Mouse (Mus musculus) heart, embryonic 13.5 days (tissue): Measurements from ENCODE around the gene Elmod2. TPM values are rescaled to one million over a fixed set of nuclear protein-coding genes. Genes with fewer than 3 reads are reported as not detected.

Experiments
- ATAC-seq: fragments of 200-750 bp; cut with Nextera tagmentation; 2 replicates; pipeline ENCODE4 v1.8.0; 2017; ENCODE audit warnings: moderate TSS enrichment; ENCODE audit not compliant: insufficient number of reproducible peaks, low FRiP score, low TSS enrichment; ENCODE audit errors: extremely low read depth
- H3K27ac ChIP-seq: fragments of 300-500 bp; sonication (generic); replicated peaks from 2 replicates; pipeline ENCODE4 v1.5.1; 2015; ENCODE audit warnings: moderate library complexity, mild to moderate bottlenecking, inconsistent platforms
- H3K27me3 ChIP-seq: fragments of 300-500 bp; sonication (generic); replicated peaks from 2 replicates; pipeline ENCODE4 v1.6.1; 2015; ENCODE audit warnings: mild to moderate bottlenecking, inconsistent platforms
- H3K36me3 ChIP-seq: fragments of 300-500 bp; sonication (generic); 2 replicates; pipeline ENCODE4 v1.6.1; 2015; ENCODE audit warnings: mild to moderate bottlenecking, inconsistent platforms
- H3K4me1 ChIP-seq: fragments of 300-500 bp; sonication (generic); 2 replicates; pipeline ENCODE4 v1.6.1; 2015; ENCODE audit warnings: inconsistent platforms
- H3K4me2 ChIP-seq: fragments of 300-500 bp; sonication (generic); 2 replicates; pipeline ENCODE4 v1.6.1; 2015; ENCODE audit warnings: inconsistent platforms, mild to moderate bottlenecking, moderate library complexity
- H3K4me3 ChIP-seq: fragments of 300-500 bp; sonication (generic); 2 replicates; pipeline ENCODE4 v1.5.1; 2015; ENCODE audit warnings: moderate library complexity, mild to moderate bottlenecking, inconsistent platforms
- H3K9ac ChIP-seq: fragments of 300-500 bp; sonication (generic); 2 replicates; pipeline ENCODE4 v1.6.1; 2015; ENCODE audit warnings: inconsistent platforms, mild to moderate bottlenecking, moderate library complexity
- H3K9me3 ChIP-seq: fragments of 300-500 bp; sonication (generic); 2 replicates; pipeline ENCODE4 v1.6.1; 2016; ENCODE audit warnings: inconsistent platforms
- WGBS: fragments of 180-500 bp; shearing (Covaris S2); methylation state at CpG from one replicate; pipeline ENCODE4 v1.1.7; 2015; ENCODE audit warnings: mixed read lengths; 5-methylcytosine and 5-hydroxymethylcytosine counted together
- polyA plus RNA-seq: library from polyadenylated mRNA; unstranded; fragments of >200 nt; fragmentation: Nextera tagmentation; extraction: Ambion mirVana; gene quantifications from 2 replicates; pipeline ENCODE4 v1.2.1, GENCODE M21; 2015

Elmod2 gene
- polyA plus RNA-seq, 1 experiment from 2014 or later = 8.9 TPM

GRCm38 (mm10) chr8:83278431-83278830, 53.9 kb downstream of the Elmod2 start:
- H3K36me3 ChIP-seq = no peaks in the 10 kb centered on the region
- H3K4me3 ChIP-seq = no peak overlapping the region
- H3K27ac ChIP-seq = no peak overlapping the region
- H3K4me1 ChIP-seq = peaks cover 7% of the 10 kb centered on the region
- no peaks in the 10 kb centered on the region for H3K9me3 ChIP-seq
- no peak overlapping the region for H3K4me2 ChIP-seq
- ATAC-seq = no peak
- no peak overlapping the region for H3K9ac ChIP-seq
- WGBS = 75% methylated on average over 6 of the region's 6 CpGs
- no peaks in the 10 kb centered on the region for H3K27me3 ChIP-seq

GRCm38 (mm10) chr8:83274470-83274869, 57.8 kb downstream of the Elmod2 start:
- peak overlapping the region; percentile 58 for H3K4me2 ChIP-seq
- H3K36me3 ChIP-seq = peaks cover 5% of the 10 kb centered on the region; the same call in 1 of the 2 replicates
- H3K9ac ChIP-seq = peak overlapping the region; percentile 65
- ATAC-seq = no peak; the same call in 1 of the 2 replicates
- H3K27me3 ChIP-seq = no peaks in the 10 kb centered on the region
- peaks cover 7% of the 10 kb centered on the region for H3K4me1 ChIP-seq
- H3K4me3 ChIP-seq = peak overlapping the region; percentile 27
- H3K9me3 ChIP-seq = no peaks in the 10 kb centered on the region
- WGBS = 28% methylated on average over 11 of the region's 11 CpGs
- peak overlapping the region; percentile 73 for H3K27ac ChIP-seq

- H3K27ac ChIP-seq = no peak overlapping the region
- no peak for ATAC-seq
- peaks cover 7% of the 10 kb centered on the region for H3K4me1 ChIP-seq
- H3K9ac ChIP-seq = no peak overlapping the region
- 71% methylated on average over 10 of the region's 10 CpGs for WGBS
- H3K4me2 ChIP-seq = no peak overlapping the region
- H3K36me3 ChIP-seq = peaks cover 5% of the 10 kb centered on the region; the same call in 1 of the 2 replicates
- no peaks in the 10 kb centered on the region for H3K27me3 ChIP-seq
- H3K4me3 ChIP-seq = no peak overlapping the region
- H3K9me3 ChIP-seq = no peaks in the 10 kb centered on the region
These were observed 59.8 kb downstream of the Elmod2 start for GRCm38 (mm10) chr8:83272464-83272863.

GRCm38 (mm10) chr8:83271172-83271571, 61.1 kb downstream of the Elmod2 start:
- no peaks in the 10 kb centered on the region for H3K27me3 ChIP-seq
- H3K4me1 ChIP-seq = peaks cover 7% of the 10 kb centered on the region
- no peak overlapping the region for H3K9ac ChIP-seq
- H3K4me3 ChIP-seq = no peak overlapping the region
- no peak overlapping the region for H3K4me2 ChIP-seq
- H3K9me3 ChIP-seq = no peaks in the 10 kb centered on the region
- 94% methylated on average over 14 of the region's 14 CpGs for WGBS
- no peak for ATAC-seq
- peaks cover 10% of the 10 kb centered on the region for H3K36me3 ChIP-seq
- H3K27ac ChIP-seq = no peak overlapping the region

Other genes with a start within 250 kb of the Elmod2 start
- 0.79 and 0.96 TPM in 2 replicates for gene Tbc1d9, start 167.1 kb downstream of the Elmod2 start, polyA plus RNA-seq
- gene Gm10645, start 166.3 kb downstream of the Elmod2 start, polyA plus RNA-seq = 0.64 and 0.80 TPM in 2 replicates
- not detected in 2 replicates for gene Ucp1, start 42.1 kb downstream of the Elmod2 start, polyA plus RNA-seq
- gene Mgat4d, start 16.0 kb upstream of the Elmod2 start, polyA plus RNA-seq = not detected in 2 replicates
- gene Clgn, start 57.4 kb upstream of the Elmod2 start, polyA plus RNA-seq = 0.06 and 0.09 TPM in 2 replicates
- gene Scoc, start 125.9 kb upstream of the Elmod2 start, polyA plus RNA-seq = 80.1 and 83.2 TPM in 2 replicates
- gene Olfr370, start 203.3 kb upstream of the Elmod2 start, polyA plus RNA-seq = not detected in 2 replicates
- gene Ndufb7, start 234.2 kb upstream of the Elmod2 start, polyA plus RNA-seq = 524 and 602 TPM in 2 replicates